Mouse (Mus musculus): Measurements from ENCODE around the gene Olfr1426.

- TF ChIP-seq CTCF (IDR thresholded peaks at IDR 0.05; ENCODE audit: low read depth) (no peak), EP300 (IDR thresholded peaks at IDR 0.05; ENCODE audit: low read depth) (no peak)
These were observed 48.6 kb downstream of the Olfr1426 start for GRCm38 (mm10) chr19:12043163-12043562.
